Mouse (Mus musculus) right cerebral cortex, postnatal 10 days (tissue): ENCODE data around the gene Efhb.

Experiments used
- DNase-seq, 2 experiments: peaks; one replicate each; pipeline ENCODE4 v3.0.0; 2021; ENCODE audit warnings: low spot score in 2 of 2

Efhb gene

DNA sequence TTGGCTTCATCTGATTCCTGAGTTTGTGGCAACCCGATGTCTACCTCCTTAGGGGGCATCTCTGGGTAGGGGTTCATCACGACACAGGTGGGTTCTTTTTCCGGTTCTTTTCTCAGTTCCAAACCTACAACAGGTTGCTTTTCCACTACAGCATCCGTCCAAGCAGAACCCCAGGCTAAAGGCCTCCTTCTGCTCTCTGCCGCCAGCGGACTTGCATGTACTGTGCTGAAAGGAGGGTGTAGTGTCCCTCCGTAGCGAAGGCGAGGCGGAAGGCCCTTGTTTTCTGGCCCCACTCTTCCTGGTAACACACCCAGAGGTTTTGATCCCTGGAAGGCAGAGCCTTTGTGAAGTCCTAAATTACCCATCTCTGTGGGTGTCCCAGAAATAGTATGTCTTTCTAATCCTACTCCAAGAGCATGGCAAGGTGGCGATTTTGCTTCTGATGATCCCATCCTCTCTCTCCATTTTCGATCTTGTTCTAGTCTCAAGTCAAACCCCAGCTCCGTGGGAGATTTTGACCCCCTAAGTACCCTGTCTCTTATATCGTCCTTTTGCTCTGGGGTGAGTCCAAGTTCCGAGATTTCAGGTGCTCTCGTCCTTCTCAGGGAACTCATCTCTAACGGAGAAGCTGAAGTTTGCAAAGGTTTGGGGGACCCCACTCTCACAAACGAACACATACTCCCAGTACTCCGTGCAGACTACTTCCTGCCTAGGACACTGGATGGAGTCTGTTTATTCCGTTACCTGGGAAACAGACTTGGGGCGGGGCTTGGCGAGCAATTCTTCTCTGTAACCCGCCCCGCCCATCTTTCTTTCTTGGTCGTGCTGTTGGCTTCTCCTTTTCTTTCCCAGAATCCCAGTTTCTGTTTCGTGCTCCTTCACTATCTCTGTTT lies at the start of gene Efhb:
Gene Efhb, minus strand, starts transcription at position 719 of the 893 bp plus-strand sequence.
- peak; percentile 76 to 79 for DNase-seq

- peak; percentile 34 to 47 for DNase-seq
Observed at GRCm38 (mm10) chr17:53512311-53512951, 49.3 kb upstream of the Efhb start.

DNA sequence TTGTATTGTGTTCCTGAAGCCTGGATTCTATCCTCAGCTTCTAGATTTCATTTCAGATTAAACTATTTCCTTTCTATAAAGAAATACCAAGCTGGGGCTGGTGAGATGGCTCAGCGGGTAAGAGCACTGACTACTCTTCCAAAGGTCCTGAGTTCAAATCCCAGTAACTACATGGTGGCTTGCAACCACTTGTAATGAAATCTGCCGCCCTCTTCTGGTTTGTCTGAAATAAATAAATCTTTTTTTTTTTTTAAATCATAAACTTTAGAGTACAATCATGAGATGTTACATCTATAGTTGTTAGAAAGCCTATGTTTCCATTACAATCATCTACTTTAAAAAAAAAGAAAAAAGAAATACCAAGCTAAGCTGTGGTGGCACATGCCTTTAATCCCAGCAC lies 39.8 kb upstream of the Efhb start:
- no peak for DNase-seq

- DNase-seq = no peak
Observed at GRCm38 (mm10) chr17:53489007-53489378, 25.9 kb upstream of the Efhb start.

GRCm38 (mm10) chr17:53488291-53489006 lies 25.3 kb upstream of the Efhb start:
- no peak for DNase-seq

DNA sequence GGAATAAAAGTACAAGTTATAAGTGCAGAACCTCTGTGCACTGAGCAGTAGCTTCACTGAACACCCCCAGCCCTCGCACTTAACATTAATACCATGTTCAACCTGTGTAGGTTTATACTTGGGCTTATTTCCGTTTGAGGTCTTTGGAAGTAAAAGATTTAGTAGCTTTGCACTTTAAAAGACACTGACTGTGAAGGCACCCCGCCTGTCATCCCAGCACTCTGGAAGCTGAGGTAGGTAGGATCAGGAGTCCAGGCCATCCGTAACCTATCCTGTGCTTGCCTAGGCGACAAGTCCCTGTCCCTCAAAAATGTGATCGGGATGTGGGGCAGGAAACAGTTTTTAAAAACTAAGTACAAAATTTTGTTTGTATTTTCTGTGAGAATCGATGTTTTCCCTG lies 17.3 kb upstream of the Efhb start:
- DNase-seq = no peak

DNA sequence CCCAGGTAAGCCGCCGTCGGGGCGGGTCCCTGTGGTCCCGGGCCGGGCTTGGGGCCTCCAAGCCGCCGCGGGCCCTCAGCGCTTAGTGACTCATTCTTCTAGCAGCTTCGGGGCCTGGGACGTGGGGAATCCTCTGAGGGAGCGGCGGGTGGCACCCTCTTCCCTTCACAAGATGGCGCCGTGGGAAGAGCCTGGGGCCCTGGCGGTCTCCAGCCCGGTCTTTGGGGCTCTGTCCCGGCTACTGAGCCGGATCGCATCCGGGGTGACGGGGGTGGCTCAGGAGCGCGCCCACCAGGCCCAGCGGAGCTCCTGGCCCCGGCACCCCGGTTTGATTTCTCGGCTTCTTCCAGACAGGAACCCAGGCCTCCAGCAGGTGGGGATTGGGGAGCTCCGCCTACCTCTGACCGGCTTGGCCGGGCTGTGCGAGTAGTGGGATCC lies 16.5 kb upstream of the Efhb start:
- DNase-seq = peak; percentile 65 to 72

GRCm38 (mm10) chr17:53478858-53479603 lies 15.9 kb upstream of the Efhb start, which contains the start of gene Rab5a:
TSS of gene Rab5a (plus strand) at chr17:53479234.
- DNase-seq = peak; percentile 99 to 100

GRCm38 (mm10) chr17:53478066-53478857 lies 15.1 kb upstream of the Efhb start:
- no peak for DNase-seq

- DNase-seq = no peak
Observed at GRCm38 (mm10) chr17:53468697-53469096, 5.6 kb upstream of the Efhb start.

DNA sequence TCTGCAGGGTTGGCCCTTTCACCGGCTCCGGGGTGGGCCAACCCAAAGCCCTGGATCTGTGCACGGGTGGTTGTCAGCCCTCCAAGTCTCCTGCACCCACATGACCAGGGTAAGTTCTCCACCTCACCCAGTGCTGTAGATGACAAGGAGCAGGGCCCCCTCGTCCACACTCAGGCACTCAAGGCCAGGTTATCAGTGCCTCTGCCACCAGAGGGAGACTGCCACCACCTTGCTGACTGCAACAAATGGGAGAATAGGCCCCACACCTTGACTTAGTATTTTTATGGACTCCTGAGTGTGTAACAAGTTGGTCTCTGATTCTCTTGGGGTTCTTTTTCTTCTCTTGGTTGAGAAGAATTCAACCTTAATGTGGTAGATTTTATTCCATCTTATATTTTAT lies 2.4 kb upstream of the Efhb start:
- no peak for DNase-seq

DNA sequence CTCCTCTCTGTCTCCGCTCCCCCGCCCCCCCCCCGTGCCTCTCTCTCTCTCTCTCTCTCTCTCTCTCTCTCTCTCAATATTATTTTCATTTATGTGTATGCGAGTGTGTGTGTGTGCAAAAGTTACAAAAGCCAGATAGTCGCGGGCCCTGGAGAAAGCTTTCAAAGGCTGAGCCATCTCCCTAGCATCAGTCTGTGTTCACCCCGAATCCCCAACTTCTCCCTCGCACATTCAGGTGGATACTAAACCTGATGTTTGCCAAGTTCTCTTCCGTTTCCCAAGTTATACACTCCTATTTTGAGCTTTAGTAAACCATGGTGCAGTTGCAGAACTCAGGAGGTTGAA lies 347 bp upstream of the Efhb start:
- DNase-seq = no peak

DNA sequence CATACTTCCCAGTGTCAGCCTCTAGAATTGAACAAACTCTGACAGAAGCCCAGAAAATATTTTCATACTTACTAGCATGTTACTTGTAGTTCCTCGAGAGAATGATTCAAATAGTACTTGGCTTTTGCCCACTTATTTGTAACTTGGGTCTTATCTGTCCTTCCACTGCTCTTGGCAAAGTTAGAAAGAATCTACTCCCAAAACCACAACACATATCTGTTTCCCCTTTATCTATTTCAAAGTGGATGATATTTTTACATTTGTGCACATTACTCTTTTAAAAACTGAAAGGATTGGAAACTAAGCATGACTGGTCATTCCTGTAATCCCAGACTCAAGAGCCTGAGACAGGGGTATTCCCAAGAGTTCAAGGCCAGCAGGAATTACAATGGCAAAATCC lies 6.4 kb downstream of the Efhb start:
- DNase-seq = no peak

GRCm38 (mm10) chr17:53456152-53456551 lies 7.0 kb downstream of the Efhb start:
- DNase-seq = no peak

DNA sequence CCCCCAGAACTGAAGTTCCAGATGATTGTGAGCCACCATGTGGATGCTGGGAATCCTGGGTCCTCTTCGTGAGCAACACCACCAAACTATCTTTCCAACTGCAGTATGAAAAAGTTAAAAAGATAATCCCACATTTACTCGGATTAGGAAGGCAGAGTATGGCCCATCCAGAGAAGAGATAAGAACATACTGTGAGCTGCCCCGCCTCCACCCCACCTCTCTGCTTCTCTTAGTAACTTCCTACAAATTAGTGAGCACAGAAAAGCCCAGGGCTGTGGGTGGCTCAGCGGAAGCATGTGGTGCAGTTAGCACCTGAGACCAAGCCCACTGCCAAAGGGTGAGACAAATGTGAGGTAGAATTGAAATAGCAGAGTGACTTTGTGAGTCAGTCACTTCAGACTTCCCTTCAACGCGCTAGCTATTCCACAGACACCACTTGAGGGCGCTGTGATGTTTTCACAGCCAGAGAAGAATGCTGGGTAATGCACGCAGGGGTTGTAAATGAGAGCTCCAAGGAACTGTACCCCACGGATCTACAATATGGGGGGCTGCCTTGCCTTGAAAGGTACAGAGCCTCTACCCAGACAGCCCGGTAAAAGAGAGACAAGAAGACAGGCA lies 60.3 kb downstream of the Efhb start:
- DNase-seq = peak; percentile 38 to 67

GRCm38 (mm10) chr17:53393201-53393600 lies 69.9 kb downstream of the Efhb start:
- DNase-seq = no peak

DNA sequence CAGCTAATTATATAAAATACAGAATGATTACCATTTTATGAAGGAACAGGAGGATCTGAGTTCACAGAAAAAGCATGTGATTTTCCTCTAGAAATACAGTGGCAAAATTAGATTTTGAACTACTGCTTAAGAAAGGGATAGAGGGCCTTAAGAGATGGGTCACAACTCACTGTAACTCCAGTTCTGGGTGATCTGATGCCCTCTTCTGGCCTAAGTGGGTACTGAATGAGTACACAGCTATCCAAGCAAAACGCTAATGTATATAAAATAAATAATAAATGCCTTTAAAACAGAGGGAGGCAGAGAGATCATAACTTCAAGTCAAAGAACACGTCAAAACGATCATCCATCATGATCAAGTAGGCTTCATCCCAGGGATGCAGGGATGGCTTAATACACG lies 73.6 kb downstream of the Efhb start:
- DNase-seq = peak; percentile 26 to 58

- no peak for DNase-seq
Observed at GRCm38 (mm10) chr17:53387581-53388473, 75.3 kb downstream of the Efhb start.

- DNase-seq = no peak
Observed at GRCm38 (mm10) chr17:53386863-53387262, 76.3 kb downstream of the Efhb start.
